Mouse (Mus musculus): ENCODE results near the gene Lrrc32. TPM values are rescaled to one million over a fixed set of nuclear protein-coding genes. Genes with fewer than 3 reads are reported as not detected.

Gene Lrrc32
- polyA plus RNA-seq, 1 experiment from 2014 or later: 15.3 TPM

DNA sequence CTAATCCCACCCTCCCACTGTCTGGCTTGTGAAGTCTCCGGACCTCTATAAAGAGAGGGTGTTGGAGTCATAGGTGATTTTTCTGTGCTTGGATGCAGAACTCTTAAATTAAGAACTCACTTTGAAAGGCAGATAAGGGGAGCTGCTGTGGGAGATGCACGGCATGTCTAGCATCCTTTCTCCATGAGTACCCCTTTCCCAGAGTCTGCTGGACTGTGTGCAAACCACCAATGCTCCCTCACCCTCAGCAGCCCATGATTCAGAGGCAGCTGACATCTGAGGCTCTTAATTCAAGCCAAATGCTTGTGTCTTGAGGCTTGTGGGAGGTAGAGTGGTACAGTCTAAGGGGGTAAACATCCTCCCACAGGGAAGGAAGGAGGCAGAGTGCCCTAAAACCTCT is 51.8 kb downstream of the Lrrc32 start:
- Histone ChIP-seq H3K9ac (replicated peaks; ENCODE audit: low read length) (no peak overlapping the region), H3K4me1 (ENCODE audit: insufficient read depth, low read length) (peaks cover 16% of the 10 kb centered on the region), H3K36me3 (ENCODE audit: insufficient read depth, low read length) (no peaks in the 10 kb centered on the region), H3K4me2 (replicated peaks; ENCODE audit: low read depth, low read length) (no peak overlapping the region), H3K27me3 (ENCODE audit: insufficient read depth, low read length) (no peaks in the 10 kb centered on the region), H3K9me3 (ENCODE audit: low read length) (no peaks in the 10 kb centered on the region), H3K27ac (ENCODE audit: low read length) (no peak overlapping the region), H3K4me3 (ENCODE audit: low read length) (no peak overlapping the region)
- 53% methylated on average over 2 of the region's 2 CpGs for WGBS
- ATAC-seq (ENCODE audit: low FRiP score, low TSS enrichment): no peak

DNA sequence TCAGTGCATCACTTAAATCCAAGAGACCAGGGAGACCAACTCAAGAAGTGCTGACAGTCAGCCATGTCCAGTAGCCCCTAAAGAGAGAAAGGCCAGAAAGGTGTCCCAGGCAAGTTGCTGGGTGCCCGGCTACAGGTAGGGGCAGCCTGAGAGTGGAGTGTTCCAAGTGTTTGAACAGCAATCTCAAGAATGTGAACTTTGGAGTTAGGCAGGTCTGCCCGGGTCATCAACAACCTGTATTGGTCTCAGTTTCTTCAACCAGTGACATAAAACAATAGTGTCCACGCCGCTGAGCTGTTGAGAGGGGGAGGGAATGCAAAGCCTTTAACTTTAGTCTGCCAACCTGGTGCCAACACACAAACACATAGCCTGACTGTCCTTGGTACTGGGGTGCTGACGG is 52.5 kb downstream of the Lrrc32 start:
- Histone ChIP-seq H3K27me3 (ENCODE audit: insufficient read depth, low read length) (no peaks in the 10 kb centered on the region), H3K4me3 (ENCODE audit: low read length) (no peak overlapping the region), H3K36me3 (ENCODE audit: insufficient read depth, low read length) (no peaks in the 10 kb centered on the region), H3K4me1 (ENCODE audit: insufficient read depth, low read length) (peaks cover 16% of the 10 kb centered on the region), H3K9me3 (ENCODE audit: low read length) (no peaks in the 10 kb centered on the region), H3K9ac (replicated peaks; ENCODE audit: low read length) (no peak overlapping the region), H3K4me2 (replicated peaks; ENCODE audit: low read depth, low read length) (no peak overlapping the region), H3K27ac (ENCODE audit: low read length) (no peak overlapping the region)
- ATAC-seq (ENCODE audit: low FRiP score, low TSS enrichment): no peak
- 91% methylated on average over 5 of the region's 5 CpGs for WGBS

DNA sequence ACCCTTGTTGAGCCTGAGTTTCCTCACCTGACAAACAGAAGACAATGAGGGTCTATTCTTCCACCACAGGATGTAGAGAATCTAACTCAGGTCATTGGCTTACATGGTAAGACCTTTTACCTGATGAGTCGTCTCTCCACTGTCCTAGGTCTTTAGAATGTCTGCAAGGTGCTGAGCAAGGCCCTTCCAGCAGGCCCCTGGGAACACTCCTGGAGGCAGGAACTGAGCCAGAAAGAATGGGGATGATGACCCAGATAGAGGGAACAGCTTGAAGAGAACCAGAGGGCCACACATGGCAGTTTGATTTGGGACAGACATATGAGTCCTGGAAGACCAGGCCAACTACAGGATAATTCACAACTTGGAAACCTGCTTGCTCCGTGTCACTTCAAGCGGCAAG is 53.2 kb downstream of the Lrrc32 start:
- H3K27me3 ChIP-seq (ENCODE audit: insufficient read depth, low read length): no peaks in the 10 kb centered on the region
- no peaks in the 10 kb centered on the region for H3K36me3 ChIP-seq (ENCODE audit: insufficient read depth, low read length)
- no peak overlapping the region for H3K4me2 ChIP-seq (replicated peaks; ENCODE audit: low read depth, low read length)
- H3K27ac ChIP-seq (ENCODE audit: low read length): no peak overlapping the region
- no peak overlapping the region for H3K4me3 ChIP-seq (ENCODE audit: low read length)
- 73% methylated on average over 3 of the region's 3 CpGs for WGBS
- no peaks in the 10 kb centered on the region for H3K9me3 ChIP-seq (ENCODE audit: low read length)
- H3K4me1 ChIP-seq (ENCODE audit: insufficient read depth, low read length): peaks cover 16% of the 10 kb centered on the region
- ATAC-seq (ENCODE audit: low FRiP score, low TSS enrichment): no peak
- no peak overlapping the region for H3K9ac ChIP-seq (replicated peaks; ENCODE audit: low read length)

DNA sequence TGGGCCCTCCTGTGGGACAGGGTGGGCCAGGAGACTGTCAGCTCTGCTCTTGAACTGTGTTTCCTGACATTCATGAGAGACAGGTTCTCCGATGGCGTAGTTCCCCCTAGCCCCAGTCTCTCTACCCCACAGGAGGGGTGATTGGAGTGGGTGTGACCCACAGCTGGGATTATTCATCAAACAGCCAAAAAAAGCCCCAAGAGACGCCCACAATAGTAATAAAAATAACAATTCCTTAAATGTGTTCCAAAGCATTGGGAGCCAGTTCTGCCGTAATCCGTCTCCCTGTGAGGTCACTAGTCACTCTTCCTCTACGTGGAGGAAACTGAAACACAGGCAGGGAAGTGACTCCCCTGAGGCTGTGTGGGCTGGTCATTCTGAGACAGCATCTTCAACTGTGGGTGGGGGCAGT is 53.7 kb downstream of the Lrrc32 start:
- H3K27ac ChIP-seq (ENCODE audit: low read length): no peak overlapping the region
- peak; percentile 50; the same call in 1 of the 2 replicates for ATAC-seq (ENCODE audit: low FRiP score, low TSS enrichment)

DNA sequence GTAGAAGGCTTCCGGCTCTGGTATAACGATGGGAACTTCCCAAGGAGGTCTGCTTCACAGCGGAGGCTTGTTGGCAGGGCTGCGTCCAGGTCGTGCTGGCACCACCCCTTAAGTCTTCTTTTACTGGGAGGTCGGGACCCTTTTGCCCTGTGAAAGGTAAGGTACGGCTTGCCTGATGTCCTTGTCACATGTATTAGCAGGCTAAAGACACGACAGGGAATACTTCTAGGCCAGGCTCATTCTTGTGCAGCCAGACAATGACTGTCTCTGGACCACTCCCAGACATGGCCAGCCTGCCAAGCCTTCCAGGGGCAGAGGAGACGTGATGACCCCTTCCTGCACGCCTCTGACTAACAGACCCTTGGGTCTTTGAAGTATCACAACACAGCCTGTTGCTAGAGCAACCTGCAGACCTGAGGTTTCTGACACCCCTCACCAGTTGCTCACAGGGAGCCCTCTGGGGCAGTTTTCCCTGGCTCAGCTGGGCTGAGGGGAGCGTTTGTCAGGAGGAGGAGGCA is 54.8 kb downstream of the Lrrc32 start:
- WGBS: 51% methylated on average over 11 of the region's 11 CpGs

More for the DNA sequence above, 53.7 kb downstream of the Lrrc32 start:
- WGBS: 42% methylated on average over 6 of the region's 6 CpGs
- no peaks in the 10 kb centered on the region for H3K9me3 ChIP-seq (ENCODE audit: low read length)
- H3K4me1 ChIP-seq (ENCODE audit: insufficient read depth, low read length): peaks cover 13% of the 10 kb centered on the region
- H3K4me2 ChIP-seq (replicated peaks; ENCODE audit: low read depth, low read length): no peak overlapping the region
- H3K27me3 ChIP-seq (ENCODE audit: insufficient read depth, low read length): no peaks in the 10 kb centered on the region
- no peaks in the 10 kb centered on the region for H3K36me3 ChIP-seq (ENCODE audit: insufficient read depth, low read length)
- H3K9ac ChIP-seq (replicated peaks; ENCODE audit: low read length): no peak overlapping the region
- no peak overlapping the region for H3K4me3 ChIP-seq (ENCODE audit: low read length)

DNA sequence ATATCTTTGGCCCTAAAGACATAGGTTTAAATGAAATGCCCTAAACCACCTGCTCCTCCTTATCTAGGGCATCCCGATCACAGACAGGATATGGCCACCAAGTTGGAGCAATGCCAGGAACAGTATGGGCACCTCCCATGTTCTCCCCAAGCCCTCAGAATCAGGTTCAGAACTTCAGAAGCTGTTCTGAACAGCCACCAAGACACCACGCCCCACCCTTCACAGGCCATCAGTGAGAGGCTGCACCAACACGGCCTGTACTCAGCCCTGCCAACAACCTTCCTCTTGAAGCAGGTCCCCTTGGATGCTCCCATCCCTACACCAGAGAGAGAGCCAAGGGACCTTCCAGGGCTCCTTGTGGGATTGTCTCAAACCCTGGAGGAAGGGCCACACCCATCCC is 55.5 kb downstream of the Lrrc32 start:
- no peak overlapping the region for H3K4me3 ChIP-seq (ENCODE audit: low read length)
- no peak overlapping the region for H3K4me2 ChIP-seq (replicated peaks; ENCODE audit: low read depth, low read length)
- ATAC-seq (ENCODE audit: low FRiP score, low TSS enrichment): no peak
- no peak overlapping the region for H3K27ac ChIP-seq (ENCODE audit: low read length)
- no peaks in the 10 kb centered on the region for H3K27me3 ChIP-seq (ENCODE audit: insufficient read depth, low read length)
- no peak overlapping the region for H3K9ac ChIP-seq (replicated peaks; ENCODE audit: low read length)
- no peaks in the 10 kb centered on the region for H3K9me3 ChIP-seq (ENCODE audit: low read length)
- peaks cover 7% of the 10 kb centered on the region; the same call in 1 of the 2 replicates for H3K4me1 ChIP-seq (ENCODE audit: insufficient read depth, low read length)
- WGBS: 35% methylated on average over 3 of the region's 3 CpGs
- H3K36me3 ChIP-seq (ENCODE audit: insufficient read depth, low read length): no peaks in the 10 kb centered on the region

More for the DNA sequence above, 54.8 kb downstream of the Lrrc32 start:
- no peak overlapping the region for H3K9ac ChIP-seq (replicated peaks; ENCODE audit: low read length)
- no peaks in the 10 kb centered on the region for H3K27me3 ChIP-seq (ENCODE audit: insufficient read depth, low read length)
- H3K4me3 ChIP-seq (ENCODE audit: low read length): no peak overlapping the region
- H3K27ac ChIP-seq (ENCODE audit: low read length): no peak overlapping the region
- no peak overlapping the region for H3K4me2 ChIP-seq (replicated peaks; ENCODE audit: low read depth, low read length)
- H3K36me3 ChIP-seq (ENCODE audit: insufficient read depth, low read length): no peaks in the 10 kb centered on the region
- H3K9me3 ChIP-seq (ENCODE audit: low read length): no peaks in the 10 kb centered on the region
- peaks cover 7% of the 10 kb centered on the region; the same call in 1 of the 2 replicates for H3K4me1 ChIP-seq (ENCODE audit: insufficient read depth, low read length)
- ATAC-seq (ENCODE audit: low FRiP score, low TSS enrichment): no peak

DNA sequence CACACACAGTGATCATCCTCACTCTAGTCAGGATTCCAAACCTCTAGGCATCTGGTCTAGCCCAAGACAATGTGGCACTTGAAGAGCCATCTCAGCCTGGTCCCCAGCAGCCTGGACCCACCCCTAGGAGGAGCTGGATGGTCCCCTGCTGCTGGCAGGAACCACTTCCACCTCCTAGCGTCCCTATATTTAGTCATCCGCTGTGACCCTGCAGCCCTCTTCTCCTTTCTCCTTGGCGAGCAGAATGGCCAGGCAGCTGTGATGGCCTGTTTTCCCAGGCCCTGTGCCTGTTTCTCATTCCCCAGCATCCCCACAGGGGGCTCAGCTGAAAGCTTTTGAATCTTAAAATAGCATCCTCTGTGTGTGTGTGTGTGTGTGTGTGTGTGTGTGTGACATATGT is 59.8 kb downstream of the Lrrc32 start:
- WGBS: 45% methylated on average over 3 of the region's 3 CpGs
- H3K36me3 ChIP-seq (ENCODE audit: insufficient read depth, low read length): no peaks in the 10 kb centered on the region
- ATAC-seq (ENCODE audit: low FRiP score, low TSS enrichment): no peak

DNA sequence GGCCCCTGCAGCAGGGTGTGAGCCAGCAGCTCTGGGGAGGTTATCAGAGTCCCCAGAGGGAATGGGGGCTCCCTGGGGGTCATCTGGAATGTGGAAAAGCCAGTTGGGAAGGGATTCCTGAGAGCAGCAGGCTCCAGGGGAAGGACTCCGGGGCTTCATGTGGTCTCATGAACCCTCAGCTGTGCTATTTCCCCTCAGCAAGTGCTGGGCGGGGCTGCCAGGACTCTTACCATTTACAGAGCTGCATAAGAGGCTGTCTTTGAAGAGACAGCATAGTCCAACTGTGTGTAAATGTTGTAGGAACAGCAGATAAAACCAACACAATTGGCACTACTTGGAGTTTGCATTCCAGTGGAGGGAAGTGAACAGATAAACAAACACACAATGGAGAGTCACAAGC is 61.5 kb downstream of the Lrrc32 start:
- Histone ChIP-seq H3K27me3 (ENCODE audit: insufficient read depth, low read length) (no peaks in the 10 kb centered on the region), H3K4me1 (ENCODE audit: insufficient read depth, low read length) (peaks cover 5% of the 10 kb centered on the region; the same call in 1 of the 2 replicates), H3K4me3 (ENCODE audit: low read length) (no peak overlapping the region), H3K27ac (ENCODE audit: low read length) (peak overlapping the region; percentile 21; the same call in 1 of the 2 replicates), H3K4me2 (replicated peaks; ENCODE audit: low read depth, low read length) (no peak overlapping the region), H3K36me3 (ENCODE audit: insufficient read depth, low read length) (no peaks in the 10 kb centered on the region), H3K9ac (replicated peaks; ENCODE audit: low read length) (no peak overlapping the region), H3K9me3 (ENCODE audit: low read length) (no peaks in the 10 kb centered on the region)
- 29% methylated on average over 2 of the region's 2 CpGs for WGBS
- ATAC-seq (ENCODE audit: low FRiP score, low TSS enrichment): 0 out of 2 replicates have a peak, but pooled peaks have one; percentile 53

More for the DNA sequence above, 59.8 kb downstream of the Lrrc32 start:
- peaks cover 9% of the 10 kb centered on the region; the same call in 1 of the 2 replicates for H3K4me1 ChIP-seq (ENCODE audit: insufficient read depth, low read length)
- H3K4me2 ChIP-seq (replicated peaks; ENCODE audit: low read depth, low read length): no peak overlapping the region
- no peak overlapping the region for H3K9ac ChIP-seq (replicated peaks; ENCODE audit: low read length)
- no peak overlapping the region for H3K27ac ChIP-seq (ENCODE audit: low read length)
- no peak overlapping the region for H3K4me3 ChIP-seq (ENCODE audit: low read length)
- no peaks in the 10 kb centered on the region for H3K9me3 ChIP-seq (ENCODE audit: low read length)
- H3K27me3 ChIP-seq (ENCODE audit: insufficient read depth, low read length): no peaks in the 10 kb centered on the region

DNA sequence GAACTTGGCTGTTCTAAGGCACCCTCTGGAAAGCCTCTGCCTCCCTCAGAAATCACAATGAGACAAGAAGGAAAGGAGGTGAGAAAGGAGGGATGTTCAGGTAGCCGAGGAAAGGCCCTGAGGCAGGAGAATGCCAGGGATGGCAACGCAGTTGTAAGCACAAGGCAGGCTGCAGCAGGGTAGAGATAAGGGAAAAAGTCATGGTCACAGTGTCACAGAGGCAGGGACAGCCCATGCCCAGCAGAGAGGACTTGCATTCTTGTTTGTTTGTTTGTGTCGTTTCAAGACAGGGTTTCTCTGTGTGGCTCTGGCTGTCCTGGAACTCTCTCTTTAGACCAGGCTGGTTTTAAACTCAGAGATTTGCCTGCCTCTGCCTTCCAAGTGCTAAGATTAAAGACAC is 62.0 kb downstream of the Lrrc32 start:
- no peaks in the 10 kb centered on the region for H3K27me3 ChIP-seq (ENCODE audit: insufficient read depth, low read length)
- no peak overlapping the region for H3K9ac ChIP-seq (replicated peaks; ENCODE audit: low read length)
- H3K4me3 ChIP-seq (ENCODE audit: low read length): no peak overlapping the region
- no peak for ATAC-seq (ENCODE audit: low FRiP score, low TSS enrichment)
- peak overlapping the region; percentile 21; the same call in 1 of the 2 replicates for H3K27ac ChIP-seq (ENCODE audit: low read length)
- WGBS: 63% methylated on average over 3 of the region's 3 CpGs
- H3K4me2 ChIP-seq (replicated peaks; ENCODE audit: low read depth, low read length): no peak overlapping the region
- H3K9me3 ChIP-seq (ENCODE audit: low read length): no peaks in the 10 kb centered on the region
- H3K4me1 ChIP-seq (ENCODE audit: insufficient read depth, low read length): peaks cover 5% of the 10 kb centered on the region; the same call in 1 of the 2 replicates
- H3K36me3 ChIP-seq (ENCODE audit: insufficient read depth, low read length): no peaks in the 10 kb centered on the region

Measured in kidney, embryonic 16.5 days (tissue).